Mouse (Mus musculus): ENCODE results near the gene Galc. TPM values are rescaled to one million over a fixed set of nuclear protein-coding genes. Genes with fewer than 3 reads are reported as not detected.

Galc gene
- polyA plus RNA-seq, 1 experiment from 2014 or later, result 9.2 TPM

- Histone ChIP-seq H3K27me3 (replicated peaks; ENCODE audit: control insufficient read depth, insufficient read depth, low read length) (no peaks in the 10 kb centered on the region), H3K9ac (ENCODE audit: low read depth, low read length) (no peak overlapping the region), H3K36me3 (ENCODE audit: control insufficient read depth, insufficient read depth, low read length) (no peaks in the 10 kb centered on the region), H3K4me1 (ENCODE audit: control insufficient read depth, insufficient read depth, low read length) (no peaks in the 10 kb centered on the region), H3K4me3 (ENCODE audit: low read length) (no peak overlapping the region), H3K27ac (ENCODE audit: low read length) (no peak overlapping the region), H3K4me2 (ENCODE audit: low read depth, low read length) (no peak overlapping the region), H3K9me3 (ENCODE audit: control insufficient read depth, low read length) (no peaks in the 10 kb centered on the region)
- no peak for ATAC-seq
- 65% methylated on average over 14 of the region's 14 CpGs for WGBS
These were observed 23.7 kb upstream of the Galc start for GRCm38 (mm10) chr12:98282776-98283486.

- Histone ChIP-seq H3K27ac (ENCODE audit: low read length) (no peak overlapping the region), H3K4me2 (ENCODE audit: low read depth, low read length) (no peak overlapping the region), H3K9ac (ENCODE audit: low read depth, low read length) (no peak overlapping the region), H3K4me1 (ENCODE audit: control insufficient read depth, insufficient read depth, low read length) (no peaks in the 10 kb centered on the region), H3K4me3 (ENCODE audit: low read length) (no peak overlapping the region), H3K9me3 (ENCODE audit: control insufficient read depth, low read length) (no peaks in the 10 kb centered on the region), H3K36me3 (ENCODE audit: control insufficient read depth, insufficient read depth, low read length) (no peaks in the 10 kb centered on the region), H3K27me3 (replicated peaks; ENCODE audit: control insufficient read depth, insufficient read depth, low read length) (no peaks in the 10 kb centered on the region)
- WGBS, result 75% methylated on average over 8 of the region's 8 CpGs
- no peak for ATAC-seq
These were observed 21.7 kb upstream of the Galc start for GRCm38 (mm10) chr12:98280996-98281395.

GRCm38 (mm10) chr12:98280530-98280929, 21.3 kb upstream of the Galc start:
- Histone ChIP-seq H3K4me1 (ENCODE audit: control insufficient read depth, insufficient read depth, low read length) (no peaks in the 10 kb centered on the region), H3K4me2 (ENCODE audit: low read depth, low read length) (no peak overlapping the region), H3K27ac (ENCODE audit: low read length) (no peak overlapping the region), H3K9me3 (ENCODE audit: control insufficient read depth, low read length) (no peaks in the 10 kb centered on the region), H3K36me3 (ENCODE audit: control insufficient read depth, insufficient read depth, low read length) (no peaks in the 10 kb centered on the region), H3K9ac (ENCODE audit: low read depth, low read length) (no peak overlapping the region), H3K4me3 (ENCODE audit: low read length) (no peak overlapping the region), H3K27me3 (replicated peaks; ENCODE audit: control insufficient read depth, insufficient read depth, low read length) (no peaks in the 10 kb centered on the region)
- ATAC-seq, result no peak
- 33% methylated on average over 5 of the region's 5 CpGs for WGBS

- no peak overlapping the region for H3K9ac ChIP-seq (ENCODE audit: low read depth, low read length)
- H3K27ac ChIP-seq (ENCODE audit: low read length), result no peak overlapping the region
- no peak for ATAC-seq
- no peaks in the 10 kb centered on the region for H3K9me3 ChIP-seq (ENCODE audit: control insufficient read depth, low read length)
- no peaks in the 10 kb centered on the region for H3K36me3 ChIP-seq (ENCODE audit: control insufficient read depth, insufficient read depth, low read length)
- 76% methylated on average over 7 of the region's 7 CpGs for WGBS
- H3K4me2 ChIP-seq (ENCODE audit: low read depth, low read length), result no peak overlapping the region
- H3K4me1 ChIP-seq (ENCODE audit: control insufficient read depth, insufficient read depth, low read length), result no peaks in the 10 kb centered on the region
- H3K27me3 ChIP-seq (replicated peaks; ENCODE audit: control insufficient read depth, insufficient read depth, low read length), result no peaks in the 10 kb centered on the region
- H3K4me3 ChIP-seq (ENCODE audit: low read length), result no peak overlapping the region
These were observed 13.2 kb upstream of the Galc start for GRCm38 (mm10) chr12:98272433-98272832.

- Histone ChIP-seq H3K4me2 (ENCODE audit: low read depth, low read length) (no peak overlapping the region), H3K27ac (ENCODE audit: low read length) (no peak overlapping the region), H3K9ac (ENCODE audit: low read depth, low read length) (no peak overlapping the region), H3K9me3 (ENCODE audit: control insufficient read depth, low read length) (no peaks in the 10 kb centered on the region), H3K4me1 (ENCODE audit: control insufficient read depth, insufficient read depth, low read length) (no peaks in the 10 kb centered on the region), H3K27me3 (replicated peaks; ENCODE audit: control insufficient read depth, insufficient read depth, low read length) (no peaks in the 10 kb centered on the region), H3K36me3 (ENCODE audit: control insufficient read depth, insufficient read depth, low read length) (no peaks in the 10 kb centered on the region), H3K4me3 (ENCODE audit: low read length) (no peak overlapping the region)
- ATAC-seq, result no peak
- WGBS, result 51% methylated on average over 12 of the region's 12 CpGs
These were observed 11.7 kb upstream of the Galc start for GRCm38 (mm10) chr12:98270810-98271566.

GRCm38 (mm10) chr12:98269791-98270745, 10.8 kb upstream of the Galc start:
- Histone ChIP-seq H3K4me1 (ENCODE audit: control insufficient read depth, insufficient read depth, low read length) (no peaks in the 10 kb centered on the region), H3K4me3 (ENCODE audit: low read length) (no peak overlapping the region), H3K4me2 (ENCODE audit: low read depth, low read length) (no peak overlapping the region), H3K36me3 (ENCODE audit: control insufficient read depth, insufficient read depth, low read length) (no peaks in the 10 kb centered on the region), H3K27ac (ENCODE audit: low read length) (no peak overlapping the region), H3K27me3 (replicated peaks; ENCODE audit: control insufficient read depth, insufficient read depth, low read length) (no peaks in the 10 kb centered on the region), H3K9me3 (ENCODE audit: control insufficient read depth, low read length) (no peaks in the 10 kb centered on the region), H3K9ac (ENCODE audit: low read depth, low read length) (no peak overlapping the region)
- WGBS, result 62% methylated on average over 17 of the region's 17 CpGs
- no peak for ATAC-seq

GRCm38 (mm10) chr12:98268441-98269369, 9.4 kb upstream of the Galc start, which contains the start of gene Gpr65:
Gene Gpr65 (plus strand): TSS chr12:98268635.
- no peak within 1 kb of the TSS for H3K4me3 ChIP-seq (ENCODE audit: low read length)
- no peaks in the 10 kb centered on the region for H3K27me3 ChIP-seq (replicated peaks; ENCODE audit: control insufficient read depth, insufficient read depth, low read length)
- H3K27ac ChIP-seq (ENCODE audit: low read length), result no peak within 1 kb of the TSS
- no peaks in the 10 kb centered on the region for H3K4me1 ChIP-seq (ENCODE audit: control insufficient read depth, insufficient read depth, low read length)
- no peaks in the 10 kb centered on the region for H3K9me3 ChIP-seq (ENCODE audit: control insufficient read depth, low read length)
- H3K9ac ChIP-seq (ENCODE audit: low read depth, low read length), result no peak within 1 kb of the TSS
- no peak for ATAC-seq
- 87% methylated on average over 13 of the region's 13 CpGs for WGBS
- no peaks in the 10 kb centered on the region for H3K36me3 ChIP-seq (ENCODE audit: control insufficient read depth, insufficient read depth, low read length)
- no peak within 1 kb of the TSS for H3K4me2 ChIP-seq (ENCODE audit: low read depth, low read length)

GRCm38 (mm10) chr12:98265697-98266096, 6.4 kb upstream of the Galc start:
- Histone ChIP-seq H3K9ac (ENCODE audit: low read depth, low read length) (no peak overlapping the region), H3K9me3 (ENCODE audit: control insufficient read depth, low read length) (no peaks in the 10 kb centered on the region), H3K36me3 (ENCODE audit: control insufficient read depth, insufficient read depth, low read length) (no peaks in the 10 kb centered on the region), H3K4me1 (ENCODE audit: control insufficient read depth, insufficient read depth, low read length) (no peaks in the 10 kb centered on the region), H3K27ac (ENCODE audit: low read length) (no peak overlapping the region), H3K4me2 (ENCODE audit: low read depth, low read length) (no peak overlapping the region), H3K27me3 (replicated peaks; ENCODE audit: control insufficient read depth, insufficient read depth, low read length) (no peaks in the 10 kb centered on the region), H3K4me3 (ENCODE audit: low read length) (no peak overlapping the region)
- no peak for ATAC-seq
- 85% methylated on average over 9 of the region's 9 CpGs for WGBS
